Mouse (Mus musculus): ENCODE data around the gene Cd9.

DNA sequence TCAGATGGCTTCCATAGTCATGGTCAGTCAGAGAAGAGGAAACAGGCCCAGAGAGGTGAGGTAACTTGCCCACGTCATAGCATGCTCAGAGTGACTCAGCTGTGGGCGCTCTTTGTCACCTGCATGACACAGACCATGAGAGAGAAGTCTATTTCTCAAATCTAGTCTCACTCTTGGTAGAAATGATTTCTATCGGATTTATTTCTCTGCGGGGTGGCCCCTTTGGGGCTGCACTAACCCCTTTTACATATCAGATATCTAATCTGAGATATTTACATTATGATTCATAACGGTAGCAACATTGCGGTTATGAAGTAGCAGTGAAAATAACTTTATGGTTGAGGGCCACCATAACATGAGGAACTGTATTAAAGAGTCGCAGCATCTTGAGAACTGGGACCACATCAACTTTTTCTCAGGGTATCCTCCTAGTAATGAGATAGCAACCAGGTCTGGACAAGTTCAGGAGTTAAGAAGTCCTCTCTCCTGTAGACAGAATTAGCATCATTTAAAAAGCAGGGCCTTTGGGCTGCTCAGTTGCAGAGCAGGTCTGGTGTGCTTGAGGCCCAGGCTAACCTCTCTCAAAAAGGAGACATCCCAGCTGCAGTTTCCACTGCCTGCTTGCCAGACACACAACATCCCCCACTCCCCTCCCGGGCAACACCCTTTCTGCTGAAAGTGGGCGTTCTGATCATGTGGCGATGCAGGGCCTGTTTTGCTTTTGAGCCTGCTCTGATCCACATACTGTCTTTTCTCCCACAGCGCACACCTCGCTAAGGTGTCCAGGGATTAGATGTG lies 10.9 kb downstream of the Cd9 start:
- TF ChIP-seq POLR2A (IDR thresholded peaks at IDR 0.05; ENCODE audit: extremely low read depth, insufficient read depth, low read length) (no peak), CTCF (IDR thresholded peaks at IDR 0.05; ENCODE audit: extremely low read depth, insufficient read depth, low read length) (no peak)
